Mouse (Mus musculus): Measurements from ENCODE around the gene Pkd1l2. TPM values are rescaled to one million over a fixed set of nuclear protein-coding genes. Genes with fewer than 3 reads are reported as not detected.

The Pkd1l2 gene
- total and polyA plus RNA-seq, 2 experiments from 2014 or later: 0.01 TPM; not detected in 1

- H3K9ac ChIP-seq (replicated peaks; ENCODE audit: low read depth, low read length): no peak overlapping the region
- peaks cover 14% of the 10 kb centered on the region for H3K4me1 ChIP-seq (ENCODE audit: control insufficient read depth, insufficient read depth)
- H3K27me3 ChIP-seq (ENCODE audit: control insufficient read depth, insufficient read depth, low read length): no peaks in the 10 kb centered on the region
- H3K9me3 ChIP-seq (replicated peaks; ENCODE audit: control insufficient read depth, low read length): no peaks in the 10 kb centered on the region
- DNase-seq (ENCODE audit: low spot score) (no peak), ATAC-seq (ENCODE audit: insufficient read depth, low read depth) (no peak)
- no peak overlapping the region for H3K27ac ChIP-seq (ENCODE audit: low read depth)
- no peak overlapping the region for H3K4me3 ChIP-seq (ENCODE audit: low read depth, low read length)
- TF ChIP-seq EP300 (IDR thresholded peaks at IDR 0.05; ENCODE audit: low read depth) (no peak), CTCF (IDR thresholded peaks at IDR 0.05; ENCODE audit: low read depth) (no peak)
- H3K4me2 ChIP-seq (ENCODE audit: low read depth, low read length): no peak overlapping the region
- no peaks in the 10 kb centered on the region for H3K36me3 ChIP-seq (replicated peaks; ENCODE audit: control insufficient read depth, insufficient read depth, low read length)
These were observed 4.8 kb upstream of the Pkd1l2 start for GRCm38 (mm10) chr8:117087036-117087435.

- H3K27me3 ChIP-seq (ENCODE audit: control insufficient read depth, insufficient read depth, low read length): no peaks in the 10 kb centered on the region
- peak; percentile 51 for DNase-seq (ENCODE audit: low spot score)
- H3K27ac ChIP-seq (ENCODE audit: low read depth): peak overlapping the region; percentile 38; the same call in 1 of the 2 replicates
- peak; percentile 81 for ATAC-seq (ENCODE audit: insufficient read depth, low read depth)
- no peaks in the 10 kb centered on the region for H3K36me3 ChIP-seq (replicated peaks; ENCODE audit: control insufficient read depth, insufficient read depth, low read length)
- TF ChIP-seq EP300 (IDR thresholded peaks at IDR 0.05; ENCODE audit: low read depth) (no peak), CTCF (IDR thresholded peaks at IDR 0.05; ENCODE audit: low read depth) (no peak)
- WGBS: 13% methylated on average over 8 of the region's 8 CpGs
- no peaks in the 10 kb centered on the region for H3K9me3 ChIP-seq (replicated peaks; ENCODE audit: control insufficient read depth, low read length)
- H3K4me3 ChIP-seq (ENCODE audit: low read depth, low read length): no peak overlapping the region
- H3K4me1 ChIP-seq (ENCODE audit: control insufficient read depth, insufficient read depth): peaks cover 14% of the 10 kb centered on the region
- H3K4me2 ChIP-seq (ENCODE audit: low read depth, low read length): peak overlapping the region; percentile 4; the same call in 1 of the 2 replicates
- H3K9ac ChIP-seq (replicated peaks; ENCODE audit: low read depth, low read length): no peak overlapping the region
These were observed 3.3 kb upstream of the Pkd1l2 start for GRCm38 (mm10) chr8:117085521-117085920.

GRCm38 (mm10) chr8:117082947-117083559 lies 804 bp upstream of the Pkd1l2 start:
- Histone ChIP-seq H3K27me3 (ENCODE audit: control insufficient read depth, insufficient read depth, low read length) (no peaks in the 10 kb centered on the region), H3K9ac (replicated peaks; ENCODE audit: low read depth, low read length) (no peak overlapping the region), H3K27ac (ENCODE audit: low read depth) (no peak overlapping the region), H3K9me3 (replicated peaks; ENCODE audit: control insufficient read depth, low read length) (no peaks in the 10 kb centered on the region), H3K4me1 (ENCODE audit: control insufficient read depth, insufficient read depth) (peaks cover 14% of the 10 kb centered on the region), H3K4me2 (ENCODE audit: low read depth, low read length) (no peak overlapping the region), H3K4me3 (ENCODE audit: low read depth, low read length) (no peak overlapping the region), H3K36me3 (replicated peaks; ENCODE audit: control insufficient read depth, insufficient read depth, low read length) (no peaks in the 10 kb centered on the region)
- DNase-seq (ENCODE audit: low spot score) (no peak), ATAC-seq (ENCODE audit: insufficient read depth, low read depth) (no peak)
- TF ChIP-seq EP300 (IDR thresholded peaks at IDR 0.05; ENCODE audit: low read depth): no peak
- TF ChIP-seq CTCF (IDR thresholded peaks at IDR 0.05; ENCODE audit: low read depth): no peak
- WGBS: 43% methylated on average over 9 of the region's 9 CpGs

- Histone ChIP-seq H3K4me1 (ENCODE audit: control insufficient read depth, insufficient read depth) (no peaks in the 10 kb centered on the region), H3K36me3 (replicated peaks; ENCODE audit: control insufficient read depth, insufficient read depth, low read length) (no peaks in the 10 kb centered on the region), H3K9me3 (replicated peaks; ENCODE audit: control insufficient read depth, low read length) (no peaks in the 10 kb centered on the region), H3K4me2 (ENCODE audit: low read depth, low read length) (no peak overlapping the region), H3K4me3 (ENCODE audit: low read depth, low read length) (no peak overlapping the region), H3K27ac (ENCODE audit: low read depth) (no peak overlapping the region), H3K27me3 (ENCODE audit: control insufficient read depth, insufficient read depth, low read length) (no peaks in the 10 kb centered on the region), H3K9ac (replicated peaks; ENCODE audit: low read depth, low read length) (no peak overlapping the region)
- TF ChIP-seq CTCF (IDR thresholded peaks at IDR 0.05; ENCODE audit: low read depth): no peak
- TF ChIP-seq EP300 (IDR thresholded peaks at IDR 0.05; ENCODE audit: low read depth): no peak
- 87% methylated on average over 14 of the region's 14 CpGs for WGBS
- DNase-seq (ENCODE audit: low spot score): no peak
- no peak for ATAC-seq (ENCODE audit: insufficient read depth, low read depth)
These were observed 2.6 kb downstream of the Pkd1l2 start for GRCm38 (mm10) chr8:117079652-117080051.

GRCm38 (mm10) chr8:117078367-117078926 lies 3.8 kb downstream of the Pkd1l2 start:
- TF ChIP-seq EP300 (IDR thresholded peaks at IDR 0.05; ENCODE audit: low read depth) (no peak), CTCF (IDR thresholded peaks at IDR 0.05; ENCODE audit: low read depth) (no peak)
- no peak overlapping the region for H3K9ac ChIP-seq (replicated peaks; ENCODE audit: low read depth, low read length)
- no peak overlapping the region for H3K4me2 ChIP-seq (ENCODE audit: low read depth, low read length)
- no peak overlapping the region for H3K4me3 ChIP-seq (ENCODE audit: low read depth, low read length)
- H3K36me3 ChIP-seq (replicated peaks; ENCODE audit: control insufficient read depth, insufficient read depth, low read length): no peaks in the 10 kb centered on the region
- no peak overlapping the region for H3K27ac ChIP-seq (ENCODE audit: low read depth)
- 79% methylated on average over 7 of the region's 7 CpGs for WGBS
- ATAC-seq (ENCODE audit: insufficient read depth, low read depth) (no peak), DNase-seq (ENCODE audit: low spot score) (no peak)
- no peaks in the 10 kb centered on the region for H3K4me1 ChIP-seq (ENCODE audit: control insufficient read depth, insufficient read depth)
- no peaks in the 10 kb centered on the region for H3K27me3 ChIP-seq (ENCODE audit: control insufficient read depth, insufficient read depth, low read length)
- H3K9me3 ChIP-seq (replicated peaks; ENCODE audit: control insufficient read depth, low read length): no peaks in the 10 kb centered on the region

All from heart, postnatal 0 days (tissue).